Mouse (Mus musculus) megakaryocyte progenitor cell, adult 5-6 weeks (primary cell): ENCODE data around the gene Tuba3b. TPM values are rescaled to one million over a fixed set of nuclear protein-coding genes. Genes with fewer than 3 reads are reported as not detected.
A peak's percentile ranks its signal among the peaks of the same experiment; 100 is the strongest.

ENCODE experiments used
- ATAC-seq: replicated peaks from 2 replicates; pipeline ENCODE4 v1.8.0; 2016; ENCODE audit warnings: mild to moderate bottlenecking, moderate TSS enrichment, inconsistent platforms; ENCODE audit not compliant: poor library complexity
- total RNA-seq, 2 experiments: library from RNA; stranded (forward) in 1 of 2; stranded (reverse) in 1 of 2; fragments of 157-497, 149-512 nt in 1 of 2; fragments of 200-1000 nt in 1 of 2; gene quantifications; 2 replicates each; pipeline versions ENCODE4 v1.2.3 to v1.2.4; 2015 to 2017

The Tuba3b gene
- total RNA-seq, 2 experiments from 2014 or later = not detected

DNA sequence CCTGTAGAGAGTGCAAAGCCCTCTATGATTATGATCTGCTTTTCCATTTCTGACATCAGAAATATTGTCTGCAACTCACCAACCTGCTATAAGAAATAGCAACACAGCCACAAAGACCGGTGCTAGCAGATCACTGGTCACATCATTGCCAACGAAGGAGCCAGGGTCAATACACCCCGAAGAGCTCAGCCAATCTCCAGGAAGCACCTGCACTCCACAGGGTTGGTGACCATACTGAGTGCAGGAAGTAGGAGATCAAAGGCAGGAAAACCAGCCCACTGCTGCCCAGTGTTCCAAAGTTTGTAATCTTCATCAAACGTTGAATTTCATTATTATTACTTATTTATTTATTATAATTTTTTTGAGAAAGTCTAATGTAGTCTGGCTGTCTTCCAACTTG is 10.9 kb upstream of the Tuba3b start:
- ATAC-seq = no peak

GRCm38 (mm10) chr6:145605203-145605602 is 10.4 kb upstream of the Tuba3b start:
- no peak for ATAC-seq

GRCm38 (mm10) chr6:145607746-145608145 is 7.8 kb upstream of the Tuba3b start:
- ATAC-seq = no peak

- no peak for ATAC-seq
These were observed 6.9 kb upstream of the Tuba3b start for GRCm38 (mm10) chr6:145608693-145609092.

DNA sequence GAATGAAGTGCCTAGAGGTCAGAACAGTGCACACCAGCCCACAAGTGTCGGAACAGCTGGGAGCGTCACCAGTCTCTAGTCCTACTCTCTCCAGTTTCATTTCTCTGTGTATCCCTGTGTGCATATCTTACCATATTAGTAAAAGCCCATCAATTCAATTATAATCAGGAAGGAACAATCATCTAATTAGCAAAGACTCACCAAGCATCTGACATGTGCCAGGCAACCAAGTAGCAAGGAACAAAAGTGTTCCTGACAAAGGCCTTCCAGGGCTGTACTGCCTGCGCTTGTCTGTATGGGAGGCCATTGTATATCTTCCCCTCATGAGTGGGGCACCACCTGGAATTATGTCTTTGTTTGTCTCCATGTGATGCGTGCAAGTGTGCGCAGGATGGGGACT is 4.7 kb upstream of the Tuba3b start:
- ATAC-seq = no peak

DNA sequence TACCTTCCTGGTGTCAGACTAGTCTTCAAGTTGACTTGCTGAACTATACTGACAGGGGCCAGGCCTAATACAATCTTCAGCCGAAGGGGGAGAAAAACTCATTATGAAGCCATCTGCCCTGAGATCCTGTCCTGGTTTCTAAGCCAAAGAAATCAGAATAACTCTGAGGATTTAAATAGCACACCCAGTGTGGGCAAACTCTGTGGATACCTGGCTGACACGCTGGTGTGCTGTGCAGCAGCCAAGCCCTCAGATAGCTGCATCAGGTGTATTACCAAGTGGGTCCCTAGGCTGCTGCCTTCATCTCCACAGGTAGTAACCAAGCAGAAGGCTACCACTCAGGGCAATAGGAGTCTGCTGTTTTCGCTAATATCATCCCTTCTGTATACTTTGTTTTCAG is 2.9 kb upstream of the Tuba3b start:
- ATAC-seq = no peak

GRCm38 (mm10) chr6:145614219-145614618 is 1.3 kb upstream of the Tuba3b start, which contains the start of gene Lmntd1:
Gene Lmntd1, minus strand, starts transcription at chr6:145614319.
- ATAC-seq = no peak

GRCm38 (mm10) chr6:145616402-145617229 is 1.1 kb downstream of the Tuba3b start:
- ATAC-seq = peak; percentile 72

DNA sequence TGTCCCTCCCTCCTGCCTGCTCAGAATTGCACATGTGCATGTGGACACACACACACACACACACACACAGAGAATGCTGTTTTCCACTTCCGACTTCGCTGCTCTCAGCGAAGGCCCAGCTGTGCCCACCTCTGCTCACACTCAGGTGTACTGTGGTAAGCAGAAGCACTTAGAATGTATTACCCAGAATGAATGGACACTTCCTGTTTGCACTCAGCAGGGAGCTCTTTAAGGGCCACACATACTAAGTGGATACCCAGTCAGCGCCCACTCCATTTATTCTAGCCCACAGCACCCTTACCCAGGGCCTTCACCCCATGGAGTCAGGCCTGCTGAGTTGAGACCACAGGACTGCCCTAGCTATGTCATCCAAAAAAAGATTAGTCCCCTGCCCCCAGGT is 7.6 kb downstream of the Tuba3b start:
- ATAC-seq = no peak

GRCm38 (mm10) chr6:145630269-145630668 is 14.7 kb downstream of the Tuba3b start:
- no peak for ATAC-seq

DNA sequence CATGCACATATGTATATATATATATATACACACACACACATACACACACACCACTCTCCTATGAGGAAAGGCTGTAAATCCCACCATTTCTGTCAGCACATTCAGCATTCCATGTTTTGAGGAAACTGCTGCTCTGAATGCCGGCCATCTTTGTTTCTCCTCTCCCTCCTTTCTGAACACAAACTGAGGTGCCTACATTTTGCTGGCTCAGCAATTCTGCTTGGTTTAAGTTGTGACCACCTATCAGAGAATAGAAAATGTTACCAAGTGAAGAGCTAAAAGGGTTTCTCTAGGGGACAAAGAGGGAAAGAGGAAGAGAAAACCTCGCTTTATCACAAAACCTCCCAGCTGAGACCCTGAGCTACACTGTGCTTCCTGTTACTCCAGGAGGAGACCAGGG is 18.9 kb downstream of the Tuba3b start:
- no peak for ATAC-seq

DNA sequence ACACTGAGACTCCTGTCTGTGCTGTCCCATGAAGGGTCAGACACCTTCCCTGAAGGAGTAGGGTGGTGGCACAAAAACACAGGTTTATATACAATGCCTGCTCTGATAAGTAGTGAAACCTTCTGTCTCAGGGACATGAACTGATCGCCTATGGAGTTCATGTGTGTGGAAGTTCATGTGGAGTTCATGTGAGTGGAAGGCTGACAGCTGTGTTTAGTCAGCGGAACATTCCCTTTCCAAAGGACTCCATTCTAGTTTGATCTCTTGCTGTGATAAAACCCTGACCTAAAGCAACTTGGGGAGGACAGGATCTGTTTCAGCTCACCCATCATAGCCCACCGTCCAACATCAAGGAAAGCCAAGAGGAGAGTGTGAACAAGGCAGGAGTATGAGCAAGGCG is 21.1 kb downstream of the Tuba3b start:
- no peak for ATAC-seq

- no peak for ATAC-seq
These were observed 22.7 kb downstream of the Tuba3b start for GRCm38 (mm10) chr6:145638248-145638647.

- no peak for ATAC-seq
These were observed 25.5 kb downstream of the Tuba3b start for GRCm38 (mm10) chr6:145640971-145641506.

GRCm38 (mm10) chr6:145651976-145652375 is 36.4 kb downstream of the Tuba3b start:
- ATAC-seq = no peak

GRCm38 (mm10) chr6:145652986-145653385 is 37.4 kb downstream of the Tuba3b start:
- ATAC-seq = no peak

DNA sequence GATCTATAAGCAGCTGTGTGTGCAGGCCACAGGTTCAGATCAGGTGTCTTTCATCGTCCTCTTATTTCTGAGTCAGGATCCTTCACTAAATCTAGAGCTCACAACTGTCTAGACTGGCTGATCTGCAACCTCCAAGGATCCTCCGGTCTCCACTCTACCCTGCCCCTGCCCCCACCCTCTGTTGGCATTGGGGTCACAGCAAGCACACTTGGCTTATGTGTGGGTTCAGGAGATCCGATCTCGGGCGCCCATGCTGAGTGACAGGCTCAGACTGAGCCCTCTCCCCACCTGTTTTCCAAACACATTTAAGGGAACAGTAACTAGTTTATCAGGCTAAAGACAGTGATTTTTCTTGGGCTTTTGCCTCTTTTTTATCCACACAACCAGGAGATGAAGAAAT is 38.1 kb downstream of the Tuba3b start:
- ATAC-seq = no peak

DNA sequence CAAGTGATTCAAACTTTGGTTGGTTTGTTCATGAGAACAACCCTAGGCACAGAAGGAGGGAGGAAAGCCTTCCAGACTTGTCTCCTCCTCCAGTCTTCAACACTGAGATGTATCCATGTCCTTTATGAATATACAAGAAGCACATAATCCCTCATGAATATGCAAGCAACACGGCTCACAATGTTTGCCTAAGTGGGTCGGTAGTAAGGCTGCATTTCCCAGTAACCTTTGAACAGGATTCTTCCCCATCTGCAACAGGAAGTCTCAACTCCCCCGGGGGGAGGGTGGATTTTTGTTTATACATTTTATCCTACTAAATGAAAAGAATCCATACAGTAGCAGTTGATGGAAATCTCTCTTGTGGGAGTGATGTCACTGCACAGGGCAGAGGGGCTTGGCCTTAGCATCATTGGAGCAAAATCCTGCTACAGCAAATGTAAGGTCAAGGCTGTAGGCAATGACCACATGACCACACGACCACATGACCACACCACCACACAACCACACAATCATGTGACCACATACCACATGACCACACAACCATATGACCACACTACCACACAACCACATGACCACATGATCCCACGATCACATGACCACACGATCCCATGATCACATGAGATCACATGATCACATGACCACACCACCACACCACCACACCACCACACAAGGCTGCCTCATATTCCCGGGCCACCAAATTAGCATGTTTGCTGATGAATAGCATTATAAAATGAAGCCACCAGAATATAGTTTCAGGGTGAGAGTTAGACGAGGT is 38.7 kb downstream of the Tuba3b start:
- no peak for ATAC-seq

GRCm38 (mm10) chr6:145655678-145656077 is 40.1 kb downstream of the Tuba3b start:
- no peak for ATAC-seq

- ATAC-seq = 0 out of 2 replicates have a peak, but pooled peaks have one; percentile 39
These were observed 41.4 kb downstream of the Tuba3b start for GRCm38 (mm10) chr6:145656740-145657591.

DNA sequence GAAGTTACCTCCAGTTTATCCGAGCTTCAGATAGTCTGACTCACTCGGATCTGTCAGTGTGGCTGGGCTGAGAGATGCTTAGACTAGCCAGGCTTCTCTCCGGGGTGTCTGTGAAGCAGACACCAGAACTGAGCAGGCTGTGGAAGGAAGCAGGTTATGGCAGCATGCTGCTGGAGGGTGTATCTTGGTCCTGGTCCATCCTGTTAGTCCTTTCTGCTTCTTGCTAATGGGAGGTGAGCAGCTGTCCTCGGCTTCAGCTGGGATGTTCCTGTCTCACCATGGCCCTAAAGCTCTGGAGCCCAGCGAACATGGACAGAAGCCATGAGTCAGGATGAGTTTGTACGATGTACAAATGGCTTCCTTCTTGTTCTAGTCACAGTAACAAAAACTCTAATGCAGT is 43.6 kb downstream of the Tuba3b start:
- no peak for ATAC-seq
